Mouse (Mus musculus) stomach, embryonic 15.5 days (tissue): ENCODE measurements around the gene Rpl4. TPM values are rescaled to one million over a fixed set of nuclear protein-coding genes. Genes with fewer than 3 reads are reported as not detected.
"Not testable (repeated sequence)": the region's sequence is repeated elsewhere in the genome, so short reads cannot be mapped to it uniquely, and the experiment has no call there.

Source experiments
- ATAC-seq: fragments of 200-750 bp; cut with Nextera tagmentation; 2 replicates; pipeline ENCODE4 v1.8.0; 2017; ENCODE audit warnings: low read depth, moderate number of reproducible peaks, moderate TSS enrichment; ENCODE audit not compliant: insufficient read depth, low FRiP score
- H3K27ac ChIP-seq: fragments of 300-500 bp; sonication (generic); 2 replicates; pipeline ENCODE4 v1.5.1; 2015; ENCODE audit warnings: mild to moderate bottlenecking, inconsistent platforms
- H3K27me3 ChIP-seq: fragments of 300-500 bp; sonication (generic); replicated peaks from 2 replicates; pipeline ENCODE4 v1.6.1; 2015; ENCODE audit warnings: inconsistent platforms
- H3K36me3 ChIP-seq: fragments of 300-500 bp; sonication (generic); 2 replicates; pipeline ENCODE4 v1.6.1; 2015; ENCODE audit warnings: inconsistent platforms
- H3K4me1 ChIP-seq: fragments of 300-500 bp; sonication (generic); 2 replicates; pipeline ENCODE4 v1.6.1; 2015; ENCODE audit warnings: inconsistent platforms
- H3K4me2 ChIP-seq: fragments of 300-500 bp; sonication (generic); 2 replicates; pipeline ENCODE4 v1.6.1; 2015; ENCODE audit warnings: mild to moderate bottlenecking, inconsistent platforms
- H3K4me3 ChIP-seq: fragments of 300-500 bp; sonication (generic); replicated peaks from 2 replicates; pipeline ENCODE4 v1.5.1; 2015; ENCODE audit warnings: inconsistent platforms
- H3K9ac ChIP-seq: fragments of 300-500 bp; sonication (generic); 2 replicates; pipeline ENCODE4 v1.6.1; 2015; ENCODE audit warnings: inconsistent platforms
- H3K9me3 ChIP-seq: fragments of 300-500 bp; sonication (generic); 2 replicates; pipeline ENCODE4 v1.6.1; 2016; ENCODE audit warnings: inconsistent platforms
- WGBS: fragments of 180-500 bp; shearing (Covaris S2); methylation state at CpG from one replicate; pipeline ENCODE4 v1.1.7; 2015; 5-methylcytosine and 5-hydroxymethylcytosine counted together
- polyA plus RNA-seq: library from polyadenylated mRNA; unstranded; fragments of >200 nt; fragmentation: Nextera tagmentation; extraction: Ambion mirVana; gene quantifications from 2 replicates; pipeline ENCODE4 v1.2.1, GENCODE M21; 2015

Rpl4 gene
- polyA plus RNA-seq: 1,181 and 1,204 TPM in 2 replicates

DNA sequence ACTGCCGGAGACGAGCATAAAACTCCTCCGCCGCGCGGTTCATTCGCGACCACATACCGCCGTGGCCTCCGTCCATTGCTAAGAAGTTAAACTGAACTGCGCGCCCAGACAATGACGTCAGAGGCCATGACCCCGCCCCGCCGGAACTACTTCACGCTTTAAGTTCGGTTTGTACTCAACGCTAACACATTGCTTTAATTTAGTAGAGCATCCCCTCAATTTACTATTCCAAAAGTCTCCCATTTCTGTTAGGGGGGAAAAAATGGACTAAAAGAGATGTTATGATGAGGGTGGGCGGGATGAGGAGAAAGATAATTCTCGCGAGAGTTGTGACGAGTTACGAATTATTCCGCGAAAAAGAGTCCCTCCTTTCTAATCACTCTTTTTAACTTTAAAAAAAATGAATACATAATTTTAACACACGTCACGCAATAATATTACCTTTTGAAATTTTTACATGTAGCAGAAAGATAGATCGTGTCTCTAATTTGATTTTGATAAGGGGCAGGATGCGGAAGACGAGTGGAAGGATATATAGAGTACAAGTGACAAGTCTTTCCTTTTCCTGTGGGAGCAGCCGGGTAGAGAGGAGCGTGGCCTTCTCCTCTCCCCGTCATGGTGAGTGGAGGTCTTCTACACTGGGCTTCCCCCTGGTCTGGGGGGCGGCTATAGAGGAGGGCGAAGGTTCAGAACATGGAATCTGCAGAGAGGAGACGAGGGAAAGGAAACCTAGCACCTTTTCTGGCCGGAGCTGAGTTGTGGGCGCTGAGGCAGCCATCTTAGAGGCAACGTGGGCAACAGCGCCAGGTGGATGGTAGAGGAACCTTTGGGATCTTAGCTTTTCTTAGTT lies at the start of gene Rpl4, which contains the start of gene Zwilch:
Rpl4 (plus strand) TSS at position 560 of the 850 bp plus-strand sequence.
Zwilch (minus strand) TSS at position 289 of the 850 bp plus-strand sequence.
- under 1% methylated on average over 40 of the region's 42 CpGs for WGBS
- H3K4me2 ChIP-seq: peak within 1 kb of the TSS; percentile 64
- no peaks in the 10 kb centered on the region for H3K27me3 ChIP-seq
- peaks cover 2% of the 10 kb centered on the region; the same call in 1 of the 2 replicates for H3K4me1 ChIP-seq
- peak within 1 kb of the TSS; percentile 98 for H3K4me3 ChIP-seq
- ATAC-seq: peak; percentile 80
- no peaks in the 10 kb centered on the region for H3K9me3 ChIP-seq
- H3K36me3 ChIP-seq: peaks cover 30% of the 10 kb centered on the region
- H3K27ac ChIP-seq: peak within 1 kb of the TSS; percentile 98
- peak within 1 kb of the TSS; percentile 90 for H3K9ac ChIP-seq

DNA sequence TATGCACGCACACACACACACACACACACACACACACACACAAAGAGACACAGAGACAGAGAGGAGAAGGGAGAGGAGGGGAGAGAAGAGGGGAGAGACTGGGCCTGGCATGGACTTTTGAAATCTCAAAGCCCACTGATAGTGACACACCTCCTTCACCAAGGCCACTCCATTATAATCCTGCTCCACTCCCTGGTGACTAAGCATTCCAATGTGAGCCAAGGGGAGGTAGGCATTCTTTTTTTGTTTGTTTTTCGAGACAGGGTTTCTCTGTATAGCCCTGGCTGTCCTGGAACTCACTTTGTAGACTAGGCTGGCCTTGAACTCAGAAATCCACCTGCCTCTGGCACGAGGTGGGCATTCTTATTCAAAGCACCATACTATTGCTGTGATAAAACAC lies 48.3 kb upstream of the Rpl4 start:
- H3K27ac ChIP-seq, H3K4me1 ChIP-seq, H3K4me2 ChIP-seq, ATAC-seq, H3K36me3 ChIP-seq, H3K9me3 ChIP-seq, H3K9ac ChIP-seq, H3K4me3 ChIP-seq, H3K27me3 ChIP-seq: not testable (repeated sequence)
- 58% methylated on average over 3 of the region's 3 CpGs for WGBS

DNA sequence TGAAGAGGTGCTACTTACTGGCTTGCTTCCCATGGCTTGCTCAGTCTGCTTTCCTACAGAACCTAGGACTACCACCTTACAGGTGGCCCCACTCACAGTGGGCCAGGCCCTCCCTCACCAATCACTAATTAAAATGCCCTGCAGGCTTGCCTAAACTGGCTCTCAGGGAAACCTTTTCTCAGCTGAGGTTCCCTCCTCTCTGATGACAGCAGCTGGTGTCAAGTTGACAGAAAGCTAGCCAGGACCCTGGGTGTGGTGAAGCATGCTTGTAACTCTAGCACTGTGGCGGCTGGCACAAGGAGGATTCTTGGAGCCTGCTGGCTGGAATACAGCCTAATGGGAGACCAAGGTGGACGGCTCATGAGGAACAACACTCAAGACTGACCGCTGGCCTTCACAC lies 47.9 kb upstream of the Rpl4 start:
- H3K4me3 ChIP-seq: no peak overlapping the region
- ATAC-seq: no peak
- no peak overlapping the region for H3K4me2 ChIP-seq
- H3K9me3 ChIP-seq: no peaks in the 10 kb centered on the region
- 59% methylated on average over 3 of the region's 3 CpGs for WGBS
- H3K36me3 ChIP-seq: no peaks in the 10 kb centered on the region
- H3K4me1 ChIP-seq: no peaks in the 10 kb centered on the region; the same call in 1 of the 2 replicates
- no peak overlapping the region for H3K9ac ChIP-seq
- peak overlapping the region; percentile 35 for H3K27ac ChIP-seq
- no peaks in the 10 kb centered on the region for H3K27me3 ChIP-seq

DNA sequence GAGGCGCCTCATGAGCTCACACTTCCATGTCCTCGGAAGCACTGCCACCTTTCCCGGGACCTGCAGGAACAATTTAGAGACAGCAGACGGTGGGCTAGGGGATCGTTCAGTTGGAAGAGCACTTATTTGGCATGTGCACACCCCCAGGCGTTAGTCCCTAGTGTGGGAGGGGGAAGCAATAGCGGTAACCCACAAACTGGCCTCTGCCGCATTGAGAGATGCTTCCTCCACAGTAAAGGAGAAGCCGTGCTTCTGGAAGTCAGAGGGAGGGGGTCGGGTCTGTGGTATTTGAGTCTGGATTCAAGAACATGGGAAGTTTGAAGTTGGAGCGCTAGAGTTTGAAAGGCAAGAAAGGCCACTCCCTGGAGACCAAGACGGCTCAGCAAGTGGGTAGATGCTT lies 47.1 kb upstream of the Rpl4 start:
- no peaks in the 10 kb centered on the region for H3K36me3 ChIP-seq
- no peaks in the 10 kb centered on the region; the same call in 1 of the 2 replicates for H3K4me1 ChIP-seq
- 46% methylated on average over 11 of the region's 12 CpGs for WGBS
- H3K4me2 ChIP-seq: no peak overlapping the region
- H3K9ac ChIP-seq: no peak overlapping the region
- no peak overlapping the region for H3K27ac ChIP-seq
- no peaks in the 10 kb centered on the region for H3K27me3 ChIP-seq
- no peak for ATAC-seq
- H3K4me3 ChIP-seq: no peak overlapping the region
- H3K9me3 ChIP-seq: no peaks in the 10 kb centered on the region

DNA sequence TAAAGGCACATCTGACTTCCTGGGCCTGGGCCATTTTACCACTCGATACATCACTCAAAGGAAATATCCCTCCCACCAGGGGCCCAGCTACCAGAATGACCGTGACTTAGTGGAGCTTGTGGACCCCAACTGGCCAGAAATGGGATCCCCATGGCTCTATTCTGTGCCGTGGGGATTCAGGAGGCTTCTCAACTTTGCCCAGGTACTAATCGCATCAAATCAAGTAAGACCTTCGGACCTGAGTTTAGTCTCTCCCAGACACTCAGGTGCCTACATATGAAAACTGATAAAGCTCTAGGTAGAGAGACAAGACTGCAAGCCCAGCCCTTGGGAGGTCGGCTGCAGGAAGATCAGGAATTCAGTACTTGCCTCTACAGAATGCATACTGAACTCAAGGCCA lies 41.6 kb upstream of the Rpl4 start:
- Histone ChIP-seq H3K4me3 (no peak overlapping the region), H3K36me3 (no peaks in the 10 kb centered on the region), H3K9ac (no peak overlapping the region), H3K9me3 (no peaks in the 10 kb centered on the region), H3K27me3 (no peaks in the 10 kb centered on the region), H3K4me2 (no peak overlapping the region), H3K27ac (no peak overlapping the region), H3K4me1 (no peaks in the 10 kb centered on the region)
- no peak for ATAC-seq
- 83% methylated on average over 6 of the region's 6 CpGs for WGBS

DNA sequence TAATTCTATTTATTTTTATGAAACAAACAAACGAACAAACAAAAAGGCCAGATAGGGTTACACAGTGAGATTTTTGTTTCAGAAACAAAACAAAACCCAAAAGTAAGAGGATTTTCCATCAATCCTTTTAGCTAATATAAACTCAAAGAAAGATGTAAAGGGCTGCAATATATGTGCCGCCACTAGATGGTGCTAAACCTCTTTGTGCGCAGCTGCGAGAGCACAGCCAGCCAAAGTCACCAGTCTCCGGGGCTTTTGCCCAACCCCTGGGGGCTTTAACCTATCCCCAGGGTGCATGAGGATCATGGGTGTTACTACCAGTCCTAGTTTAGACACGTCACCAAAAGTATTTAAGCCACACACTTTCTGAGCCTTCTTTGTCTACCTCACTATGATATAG lies 34.3 kb upstream of the Rpl4 start:
- H3K27ac ChIP-seq, H3K9me3 ChIP-seq, H3K36me3 ChIP-seq, H3K4me1 ChIP-seq, ATAC-seq, H3K4me3 ChIP-seq, H3K4me2 ChIP-seq, H3K9ac ChIP-seq, H3K27me3 ChIP-seq: not testable (repeated sequence)
- 6% methylated on average over 6 of the region's 6 CpGs for WGBS

DNA sequence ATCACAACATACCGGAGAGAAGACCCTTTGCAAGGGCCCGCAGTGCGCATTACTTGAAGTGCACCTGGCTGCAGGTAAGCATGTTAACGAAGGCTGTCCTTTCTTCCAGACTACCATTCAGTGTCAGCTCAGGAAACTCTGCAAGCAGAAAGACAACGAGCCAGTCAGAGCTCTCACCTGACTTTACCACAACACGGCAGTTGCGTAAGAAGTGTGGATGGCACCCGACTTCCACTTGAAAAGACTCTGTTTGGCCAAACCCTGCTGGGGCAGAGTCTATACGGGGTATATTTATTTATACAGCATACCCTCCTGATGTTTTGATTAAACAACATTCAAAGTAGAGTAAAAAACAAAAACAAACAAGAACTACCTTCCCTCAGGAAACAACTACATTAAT lies 33.3 kb upstream of the Rpl4 start:
- no peaks in the 10 kb centered on the region for H3K27me3 ChIP-seq
- no peak overlapping the region for H3K9ac ChIP-seq
- no peaks in the 10 kb centered on the region for H3K9me3 ChIP-seq
- H3K4me2 ChIP-seq: no peak overlapping the region
- no peaks in the 10 kb centered on the region for H3K4me1 ChIP-seq
- ATAC-seq: no peak
- no peak overlapping the region for H3K27ac ChIP-seq
- 0 out of 2 replicates have a peak, but pooled peaks cover 8% of the 10 kb centered on the region for H3K36me3 ChIP-seq
- WGBS: 89% methylated on average over 9 of the region's 9 CpGs
- H3K4me3 ChIP-seq: no peak overlapping the region

DNA sequence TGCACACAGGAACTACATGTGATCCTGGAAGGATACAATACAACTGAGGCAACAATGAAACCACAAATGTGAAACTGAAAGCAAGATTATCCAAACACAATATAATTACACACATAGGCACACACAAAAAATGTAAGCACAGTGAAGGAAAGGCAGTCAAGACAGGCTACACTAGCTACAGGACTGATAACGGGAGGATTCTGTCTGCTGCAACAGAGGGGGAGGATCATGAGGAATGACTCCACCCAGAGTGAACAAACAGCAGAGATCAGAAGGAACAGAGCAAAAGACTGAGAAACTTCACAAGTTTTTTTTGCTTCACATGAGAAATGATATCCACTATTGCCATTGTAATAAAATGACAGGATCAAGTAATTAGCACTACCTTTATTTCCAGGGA lies 16.5 kb upstream of the Rpl4 start:
- Histone ChIP-seq H3K36me3 (peaks cover 17% of the 10 kb centered on the region), H3K4me3 (no peak overlapping the region), H3K9ac (no peak overlapping the region), H3K4me2 (no peak overlapping the region), H3K27ac (no peak overlapping the region), H3K9me3 (no peaks in the 10 kb centered on the region), H3K4me1 (no peaks in the 10 kb centered on the region), H3K27me3 (no peaks in the 10 kb centered on the region)
- no peak for ATAC-seq
- WGBS: 85% methylated on average over 1 of the region's 1 CpGs

DNA sequence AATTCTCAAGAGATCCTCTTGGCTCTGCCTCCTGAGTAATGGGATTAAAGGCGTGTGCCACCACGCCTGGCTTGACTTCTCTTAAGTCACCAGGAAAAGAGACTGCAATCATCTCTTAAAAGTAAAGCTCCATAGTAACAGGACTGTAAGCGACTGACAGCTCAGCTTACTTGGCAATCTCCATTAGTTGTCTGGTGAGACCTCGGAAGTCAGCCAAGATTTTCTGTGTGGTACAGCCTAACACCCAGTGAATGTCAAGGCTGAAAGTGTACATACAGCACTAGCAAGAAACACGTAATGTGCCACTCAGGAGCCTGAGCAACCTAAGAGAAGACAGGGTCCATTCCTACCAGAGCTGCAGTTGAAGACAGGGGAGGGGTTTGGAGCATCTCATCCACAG lies 12.7 kb upstream of the Rpl4 start:
- Histone ChIP-seq H3K9me3 (no peaks in the 10 kb centered on the region), H3K4me2 (no peak overlapping the region), H3K36me3 (peaks cover 15% of the 10 kb centered on the region), H3K4me1 (no peaks in the 10 kb centered on the region), H3K27me3 (no peaks in the 10 kb centered on the region), H3K9ac (no peak overlapping the region), H3K27ac (no peak overlapping the region), H3K4me3 (no peak overlapping the region)
- ATAC-seq: no peak
- WGBS: 95% methylated on average over 5 of the region's 5 CpGs

DNA sequence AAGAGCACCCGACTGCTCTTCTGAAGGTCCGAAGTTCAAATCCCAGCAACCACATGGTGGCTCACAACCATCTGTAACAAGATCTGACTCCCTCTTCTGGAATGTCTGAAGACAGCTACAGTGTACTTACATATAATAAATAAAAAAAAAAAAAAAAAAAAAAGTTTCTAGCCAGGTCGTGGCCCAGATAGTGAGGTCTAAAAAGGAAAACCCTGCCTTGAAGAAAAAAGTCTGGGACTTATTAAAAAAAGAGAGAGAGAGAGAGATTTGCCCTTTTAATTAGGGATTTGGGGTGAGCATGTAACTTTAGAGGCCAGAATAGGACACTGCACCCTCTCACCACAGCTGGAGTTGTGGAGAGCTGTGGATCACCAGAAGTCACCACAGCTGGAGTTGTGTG lies 3.2 kb upstream of the Rpl4 start:
- H3K27me3 ChIP-seq, H3K27ac ChIP-seq, H3K4me1 ChIP-seq, ATAC-seq, H3K36me3 ChIP-seq, H3K9ac ChIP-seq, H3K4me3 ChIP-seq, H3K9me3 ChIP-seq, H3K4me2 ChIP-seq: not testable (repeated sequence)
- 92% methylated on average over 3 of the region's 3 CpGs for WGBS

DNA sequence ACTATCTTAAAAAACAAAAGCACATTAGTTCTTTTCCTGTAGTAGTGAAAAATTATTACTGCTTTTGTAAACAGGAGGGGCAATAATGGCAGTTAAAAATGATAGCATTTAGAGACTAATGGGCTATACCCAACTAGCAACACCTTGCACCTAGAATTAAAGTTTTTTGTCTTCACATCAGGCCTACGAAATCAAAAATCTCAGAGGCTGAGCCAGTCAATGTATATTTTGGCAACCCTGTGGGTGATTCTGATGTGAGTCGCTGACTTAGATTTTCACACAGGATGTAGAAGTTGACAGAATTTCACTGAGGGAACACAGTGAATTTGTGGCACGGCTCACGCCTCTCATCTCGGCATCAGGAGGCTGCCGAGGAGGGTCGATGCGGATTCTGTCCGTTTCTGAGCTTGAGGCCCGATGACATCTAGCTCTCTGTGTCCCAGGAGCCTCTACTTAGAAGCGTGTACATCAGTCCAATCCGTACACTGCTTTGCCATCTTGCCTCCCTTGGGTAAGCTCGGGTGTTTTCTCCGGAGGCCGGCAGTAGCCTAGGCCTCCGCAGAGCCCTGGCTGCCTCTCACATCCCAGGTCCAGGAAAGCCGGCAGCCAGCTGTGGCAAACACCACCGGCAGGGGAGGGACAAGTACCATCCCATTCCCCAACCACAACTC lies 895 bp upstream of the Rpl4 start:
- H3K27me3 ChIP-seq: no peaks in the 10 kb centered on the region
- H3K4me2 ChIP-seq: peak overlapping the region; percentile 64
- WGBS: 4% methylated on average over 18 of the region's 18 CpGs
- peak overlapping the region; percentile 98 for H3K4me3 ChIP-seq
- H3K4me1 ChIP-seq: peaks cover 2% of the 10 kb centered on the region; the same call in 1 of the 2 replicates
- peaks cover 24% of the 10 kb centered on the region for H3K36me3 ChIP-seq
- peak; percentile 64; the same call in 1 of the 2 replicates for ATAC-seq
- peak overlapping the region; percentile 98 for H3K27ac ChIP-seq
- peak overlapping the region; percentile 26 for H3K9ac ChIP-seq
- H3K9me3 ChIP-seq: no peaks in the 10 kb centered on the region

DNA sequence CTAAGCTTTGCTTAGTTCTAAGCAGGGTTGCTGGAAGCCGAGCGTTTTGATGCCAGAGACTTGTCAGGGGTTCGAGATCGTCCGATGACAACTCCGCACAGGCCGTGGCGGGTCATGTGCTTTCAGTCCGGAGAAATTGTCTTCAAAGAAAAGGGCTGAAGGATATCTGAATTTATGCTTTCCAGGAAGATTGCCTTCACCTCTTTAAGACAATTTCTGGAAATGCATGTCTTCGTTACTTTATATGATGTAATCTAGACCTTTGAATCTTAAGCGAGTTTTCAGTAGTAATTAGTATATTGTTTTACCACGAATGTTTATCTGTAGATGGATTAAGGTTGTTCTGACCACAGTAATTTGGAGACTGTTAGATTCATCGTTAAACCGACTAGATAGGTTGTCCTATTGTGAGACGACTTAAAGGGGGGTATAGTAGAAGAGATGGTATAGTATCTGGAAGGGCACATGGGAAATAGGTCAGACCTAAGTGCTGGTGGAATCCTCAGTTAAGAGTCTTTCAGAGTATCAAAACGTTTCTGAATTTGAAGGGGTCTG lies 568 bp downstream of the Rpl4 start:
- H3K27ac ChIP-seq: peak overlapping the region; percentile 98
- peak overlapping the region; percentile 98 for H3K4me3 ChIP-seq
- H3K9me3 ChIP-seq: no peaks in the 10 kb centered on the region
- peaks cover 2% of the 10 kb centered on the region; the same call in 1 of the 2 replicates for H3K4me1 ChIP-seq
- WGBS: under 1% methylated on average over 16 of the region's 16 CpGs
- no peak for ATAC-seq
- no peaks in the 10 kb centered on the region for H3K27me3 ChIP-seq
- peak overlapping the region; percentile 64 for H3K4me2 ChIP-seq
- peaks cover 36% of the 10 kb centered on the region for H3K36me3 ChIP-seq
- peak overlapping the region; percentile 90 for H3K9ac ChIP-seq
